Mouse (Mus musculus) hindbrain, embryonic 15.5 days (tissue): Measurements from ENCODE around the gene Tesc. TPM values are rescaled to one million over a fixed set of nuclear protein-coding genes. Genes with fewer than 3 reads are reported as not detected.

Source experiments
- ATAC-seq: fragments of 200-750 bp; cut with Nextera tagmentation; 2 replicates; pipeline ENCODE4 v1.8.0; 2017; ENCODE audit warnings: low read depth, moderate number of reproducible peaks, moderate TSS enrichment; ENCODE audit not compliant: low FRiP score
- H3K27ac ChIP-seq: fragments of 300-500 bp; sonication (generic); replicated peaks from 2 replicates; pipeline ENCODE4 v1.5.1; 2015; ENCODE audit warnings: mild to moderate bottlenecking, inconsistent platforms
- H3K27me3 ChIP-seq: fragments of 300-500 bp; sonication (generic); 2 replicates; pipeline ENCODE4 v1.6.1; 2015; ENCODE audit warnings: control low read depth, inconsistent platforms
- H3K36me3 ChIP-seq: fragments of 300-500 bp; sonication (generic); 2 replicates; pipeline ENCODE4 v1.6.1; 2015; ENCODE audit warnings: control low read depth, inconsistent platforms
- H3K4me1 ChIP-seq: fragments of 300-500 bp; sonication (generic); replicated peaks from 2 replicates; pipeline ENCODE4 v1.6.1; 2015; ENCODE audit warnings: control low read depth, inconsistent platforms
- H3K4me2 ChIP-seq: fragments of 300-500 bp; sonication (generic); 2 replicates; pipeline ENCODE4 v1.6.1; 2015; ENCODE audit warnings: moderate library complexity, mild to moderate bottlenecking, inconsistent platforms
- H3K4me3 ChIP-seq: fragments of 300-500 bp; sonication (generic); 2 replicates; pipeline ENCODE4 v1.5.1; 2015; ENCODE audit warnings: mild to moderate bottlenecking, inconsistent platforms
- H3K9ac ChIP-seq: fragments of 300-500 bp; sonication (generic); 2 replicates; pipeline ENCODE4 v1.6.1; 2015; ENCODE audit warnings: inconsistent platforms
- H3K9me3 ChIP-seq: fragments of 300-500 bp; sonication (generic); 2 replicates; pipeline ENCODE4 v1.6.1; 2016; ENCODE audit warnings: control low read depth, inconsistent platforms
- WGBS: fragments of 180-500 bp; shearing (Covaris S2); methylation state at CpG from one replicate; pipeline ENCODE4 v1.1.7; 2015; 5-methylcytosine and 5-hydroxymethylcytosine counted together
- polyA plus RNA-seq: library from polyadenylated mRNA; unstranded; fragments of >200 nt; fragmentation: Nextera tagmentation; extraction: Ambion mirVana; gene quantifications from 2 replicates; pipeline ENCODE4 v1.2.1, GENCODE M21; 2015

Tesc gene
- 2.9 and 3.5 TPM in 2 replicates for polyA plus RNA-seq

DNA sequence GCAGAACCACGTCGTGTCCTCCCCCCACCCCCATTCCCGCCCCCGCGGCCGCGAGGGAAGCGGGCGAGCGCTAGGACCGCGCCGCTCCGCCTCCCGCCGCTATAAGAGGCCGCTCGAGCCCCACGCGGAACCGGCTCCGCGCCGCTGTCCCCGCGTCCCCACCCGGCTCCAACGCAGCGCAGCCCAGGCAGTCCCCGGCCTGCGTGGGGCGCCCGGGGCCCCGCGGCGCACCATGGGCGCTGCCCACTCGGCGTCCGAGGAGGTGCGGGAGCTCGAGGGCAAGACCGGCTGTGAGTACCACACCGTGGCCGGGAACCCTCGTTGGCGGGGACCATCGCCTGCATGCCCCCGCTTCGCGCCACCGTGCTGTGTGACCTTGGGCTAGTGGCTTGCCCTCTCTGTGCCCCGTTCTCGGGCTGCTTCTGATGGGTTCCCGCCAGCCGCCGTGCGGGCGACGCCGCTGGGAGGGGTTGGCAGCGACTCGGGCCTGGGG, at the start of gene Tesc:
Tesc (plus strand) TSS at position 46 of the 493 bp plus-strand sequence.
- ATAC-seq = 0 out of 2 replicates have a peak, but pooled peaks have one; percentile 13
- H3K4me1 ChIP-seq = peaks cover 35% of the 10 kb centered on the region
- no peak within 1 kb of the TSS for H3K27ac ChIP-seq
- peak within 1 kb of the TSS; percentile 51 for H3K9ac ChIP-seq
- peaks cover 52% of the 10 kb centered on the region for H3K27me3 ChIP-seq
- no peaks in the 10 kb centered on the region for H3K9me3 ChIP-seq
- under 1% methylated on average over 52 of the region's 63 CpGs for WGBS
- peak within 1 kb of the TSS; percentile 99 for H3K4me2 ChIP-seq
- peak within 1 kb of the TSS; percentile 64 for H3K4me3 ChIP-seq
- H3K36me3 ChIP-seq = no peaks in the 10 kb centered on the region

GRCm38 (mm10) chr5:117978159-117978697, 49.3 kb upstream of the Tesc start:
- H3K4me3 ChIP-seq = peak overlapping the region; percentile 62
- H3K36me3 ChIP-seq = peaks cover 8% of the 10 kb centered on the region
- peak overlapping the region; percentile 85 for H3K27ac ChIP-seq
- H3K4me1 ChIP-seq = peaks cover 26% of the 10 kb centered on the region
- 40% methylated on average over 17 of the region's 17 CpGs for WGBS
- peak overlapping the region; percentile 74 for H3K4me2 ChIP-seq
- peak overlapping the region; percentile 73 for H3K9ac ChIP-seq
- H3K9me3 ChIP-seq = no peaks in the 10 kb centered on the region
- no peaks in the 10 kb centered on the region for H3K27me3 ChIP-seq
- 0 out of 2 replicates have a peak, but pooled peaks have one; percentile 5 for ATAC-seq

GRCm38 (mm10) chr5:117979082-117979481, 48.5 kb upstream of the Tesc start:
- WGBS = 44% methylated on average over 5 of the region's 5 CpGs
- Histone ChIP-seq H3K4me3 (0 out of 2 replicates have a peak overlapping the region, but pooled peaks have one; percentile 62), H3K27ac (no peak overlapping the region), H3K4me2 (peak overlapping the region; percentile 74), H3K36me3 (peaks cover 16% of the 10 kb centered on the region), H3K9ac (0 out of 2 replicates have a peak overlapping the region, but pooled peaks have one; percentile 73), H3K4me1 (peaks cover 31% of the 10 kb centered on the region), H3K27me3 (no peaks in the 10 kb centered on the region), H3K9me3 (no peaks in the 10 kb centered on the region)
- ATAC-seq = no peak

- Histone ChIP-seq H3K4me2 (no peak overlapping the region), H3K9me3 (no peaks in the 10 kb centered on the region), H3K27me3 (no peaks in the 10 kb centered on the region), H3K4me3 (no peak overlapping the region), H3K9ac (no peak overlapping the region), H3K36me3 (peaks cover 19% of the 10 kb centered on the region), H3K27ac (no peak overlapping the region), H3K4me1 (peaks cover 31% of the 10 kb centered on the region)
- ATAC-seq = no peak
- WGBS = 91% methylated on average over 8 of the region's 8 CpGs
Observed at GRCm38 (mm10) chr5:117980921-117981320, 46.6 kb upstream of the Tesc start.

DNA sequence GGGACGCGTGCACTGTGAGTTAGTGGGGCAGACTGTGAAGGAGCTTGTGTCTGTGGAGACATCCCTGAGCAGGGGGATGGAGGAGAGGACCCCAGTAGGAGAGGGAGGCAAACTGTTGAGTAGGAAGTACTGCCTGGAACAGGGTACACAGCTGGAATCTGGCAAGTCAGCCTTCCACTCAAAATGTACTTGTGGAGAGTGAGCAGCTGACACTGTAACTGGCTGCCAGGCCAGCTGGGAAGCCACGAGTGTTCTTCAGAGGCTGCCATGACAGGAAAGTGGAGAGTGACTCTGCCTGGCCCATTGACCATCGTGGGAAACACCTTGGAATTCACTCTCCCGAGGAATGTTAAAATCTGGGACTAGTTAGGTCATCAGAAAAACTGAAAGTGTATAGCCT, 45.6 kb upstream of the Tesc start:
- 84% methylated on average over 5 of the region's 5 CpGs for WGBS
- Histone ChIP-seq H3K4me3 (no peak overlapping the region), H3K9ac (no peak overlapping the region), H3K4me2 (no peak overlapping the region), H3K36me3 (peaks cover 29% of the 10 kb centered on the region), H3K27ac (no peak overlapping the region), H3K4me1 (peaks cover 31% of the 10 kb centered on the region), H3K27me3 (no peaks in the 10 kb centered on the region), H3K9me3 (no peaks in the 10 kb centered on the region)
- ATAC-seq = no peak

DNA sequence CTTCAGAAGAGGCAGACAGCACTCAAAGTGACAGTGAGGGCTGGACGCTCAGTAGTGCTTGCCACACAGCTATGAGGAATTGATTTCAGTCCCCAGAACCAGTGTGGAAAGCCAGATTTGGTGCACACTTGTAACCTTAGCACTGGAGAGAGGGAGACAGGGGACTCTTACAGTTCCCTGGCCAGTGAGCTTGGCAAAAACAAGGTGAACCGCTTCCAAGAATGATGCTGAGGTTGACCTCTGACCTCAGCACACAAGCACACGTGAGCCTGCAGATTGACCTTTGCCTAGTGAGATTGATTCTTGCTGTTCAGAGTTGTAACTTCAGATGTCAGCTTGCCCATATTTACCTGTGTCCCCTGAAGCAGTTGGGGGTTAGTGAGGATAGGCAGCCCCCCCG, 41.2 kb upstream of the Tesc start:
- Histone ChIP-seq H3K4me1 (peaks cover 7% of the 10 kb centered on the region), H3K4me3 (no peak overlapping the region), H3K4me2 (no peak overlapping the region), H3K27me3 (no peaks in the 10 kb centered on the region), H3K9me3 (no peaks in the 10 kb centered on the region), H3K36me3 (peaks cover 65% of the 10 kb centered on the region), H3K9ac (no peak overlapping the region), H3K27ac (no peak overlapping the region)
- whole genome bisulfite sequencing = 68% methylated on average over 4 of the region's 4 CpGs
- no peak for ATAC-seq

- Histone ChIP-seq H3K9ac (no peak overlapping the region), H3K4me3 (no peak overlapping the region), H3K27ac (no peak overlapping the region), H3K4me2 (no peak overlapping the region), H3K27me3 (no peaks in the 10 kb centered on the region), H3K36me3 (peaks cover 78% of the 10 kb centered on the region), H3K4me1 (peaks cover 5% of the 10 kb centered on the region), H3K9me3 (no peaks in the 10 kb centered on the region)
- WGBS = 93% methylated on average over 3 of the region's 3 CpGs
- no peak for ATAC-seq
Observed at GRCm38 (mm10) chr5:117987891-117988290, 39.7 kb upstream of the Tesc start.

GRCm38 (mm10) chr5:117988367-117988766, 39.2 kb upstream of the Tesc start:
- Histone ChIP-seq H3K9me3 (no peaks in the 10 kb centered on the region), H3K4me2 (no peak overlapping the region), H3K27ac (no peak overlapping the region), H3K4me1 (peaks cover 5% of the 10 kb centered on the region), H3K9ac (no peak overlapping the region), H3K27me3 (no peaks in the 10 kb centered on the region), H3K4me3 (no peak overlapping the region), H3K36me3 (peaks cover 74% of the 10 kb centered on the region)
- ATAC-seq = no peak
- 77% methylated on average over 9 of the region's 9 CpGs for WGBS

DNA sequence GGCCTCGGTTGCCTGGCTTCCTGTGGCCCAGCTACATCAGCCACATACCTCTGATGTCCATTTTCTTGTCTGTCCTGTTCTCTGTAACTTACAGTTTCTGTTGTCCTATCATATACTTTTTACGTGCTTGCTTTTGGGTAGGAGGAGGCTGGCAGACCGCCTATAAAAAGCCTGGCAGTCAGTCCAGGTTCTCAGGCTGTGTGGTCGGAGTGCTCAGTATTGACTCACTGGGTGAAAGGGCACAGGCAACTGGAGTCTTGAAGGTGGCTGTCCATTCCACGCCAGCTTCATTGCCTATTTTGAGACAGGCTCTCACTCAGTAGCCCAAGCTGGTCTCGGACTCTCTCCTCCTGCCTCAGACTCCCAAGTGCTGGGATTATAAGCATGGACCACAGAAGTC, 37.8 kb upstream of the Tesc start:
- Histone ChIP-seq H3K4me1 (no peaks in the 10 kb centered on the region), H3K27ac (no peak overlapping the region), H3K4me2 (no peak overlapping the region), H3K4me3 (no peak overlapping the region), H3K9me3 (no peaks in the 10 kb centered on the region), H3K36me3 (peaks cover 79% of the 10 kb centered on the region), H3K27me3 (no peaks in the 10 kb centered on the region), H3K9ac (no peak overlapping the region)
- WGBS = 92% methylated on average over 6 of the region's 6 CpGs
- ATAC-seq = no peak

- WGBS = 88% methylated on average over 3 of the region's 3 CpGs
- H3K4me1 ChIP-seq = no peaks in the 10 kb centered on the region
- no peaks in the 10 kb centered on the region for H3K9me3 ChIP-seq
- H3K27me3 ChIP-seq = no peaks in the 10 kb centered on the region
- no peak for ATAC-seq
- H3K4me2 ChIP-seq = no peak overlapping the region
- no peak overlapping the region for H3K27ac ChIP-seq
- peaks cover 90% of the 10 kb centered on the region for H3K36me3 ChIP-seq
- H3K9ac ChIP-seq = no peak overlapping the region
- no peak overlapping the region for H3K4me3 ChIP-seq
Observed at GRCm38 (mm10) chr5:117990957-117991356, 36.6 kb upstream of the Tesc start.

DNA sequence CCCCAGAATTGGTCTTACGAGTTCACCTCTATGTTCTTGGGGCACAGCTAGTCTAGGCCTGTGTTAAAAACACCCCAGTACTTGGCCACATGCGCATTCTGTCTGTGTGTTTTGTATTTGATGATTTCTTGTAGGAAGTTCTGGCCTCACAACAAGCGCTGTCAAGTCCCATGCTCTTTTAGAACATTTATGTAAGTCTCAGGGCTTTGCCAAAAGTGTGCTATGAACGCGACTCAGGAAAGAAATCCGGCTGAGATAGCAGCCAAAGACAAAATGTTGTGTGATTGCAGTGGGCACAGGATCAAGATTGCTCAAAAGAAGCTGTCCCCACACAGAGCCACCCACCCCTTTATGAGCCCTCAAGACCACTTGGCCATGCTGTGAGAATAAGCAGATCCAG, 34.0 kb upstream of the Tesc start:
- Histone ChIP-seq H3K36me3 (peaks cover 78% of the 10 kb centered on the region), H3K9ac (no peak overlapping the region)
- WGBS = 94% methylated on average over 6 of the region's 6 CpGs

GRCm38 (mm10) chr5:117995372-117995901, 32.1 kb upstream of the Tesc start:
- H3K36me3 ChIP-seq = peaks cover 77% of the 10 kb centered on the region
- no peak for ATAC-seq
- 90% methylated on average over 8 of the region's 8 CpGs for WGBS

More for the DNA sequence above, 34.0 kb upstream of the Tesc start:
- Histone ChIP-seq H3K9me3 (no peaks in the 10 kb centered on the region), H3K27me3 (no peaks in the 10 kb centered on the region), H3K4me3 (no peak overlapping the region), H3K27ac (no peak overlapping the region), H3K4me1 (no peaks in the 10 kb centered on the region), H3K4me2 (no peak overlapping the region)
- ATAC-seq = no peak

More at GRCm38 (mm10) chr5:117995372-117995901, 32.1 kb upstream of the Tesc start:
- no peaks in the 10 kb centered on the region for H3K4me1 ChIP-seq
- no peak overlapping the region for H3K27ac ChIP-seq
- no peaks in the 10 kb centered on the region for H3K9me3 ChIP-seq
- no peak overlapping the region for H3K4me3 ChIP-seq
- H3K4me2 ChIP-seq = no peak overlapping the region
- H3K9ac ChIP-seq = no peak overlapping the region
- H3K27me3 ChIP-seq = no peaks in the 10 kb centered on the region
